Mouse (Mus musculus): ENCODE measurements around the gene Tex14. TPM values are rescaled to one million over a fixed set of nuclear protein-coding genes. Genes with fewer than 3 reads are reported as not detected.
A peak's percentile ranks its signal among the peaks of the same experiment; 100 is the strongest.

The Tex14 gene
- polyA plus RNA-seq, 2 experiments, result 0.06 TPM; not detected in 1

DNA sequence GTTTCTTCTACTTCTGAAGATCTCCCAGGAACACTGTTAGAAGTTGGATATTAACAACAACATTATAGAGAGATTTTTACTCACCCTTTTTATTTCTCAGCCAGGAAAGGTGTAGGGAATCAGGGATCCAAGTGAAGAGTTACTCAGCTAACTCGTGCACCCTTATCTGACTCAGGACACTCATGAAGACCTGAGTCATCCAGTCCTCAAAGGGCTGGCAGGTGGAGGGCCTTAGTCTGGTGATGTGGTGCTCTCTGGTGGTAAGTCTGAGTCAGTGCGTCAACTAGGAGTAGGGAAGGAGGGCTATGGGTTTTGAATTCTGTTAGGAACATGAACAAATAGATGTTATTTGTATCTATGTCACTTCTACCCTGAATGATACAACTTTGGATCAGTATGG, 114.4 kb downstream of the Tex14 start:
- no peak overlapping the region for H3K4me3 ChIP-seq (ENCODE audit: insufficient read depth in 1 of 2, low read depth in 2 of 2, low read length in 2 of 2)
- H3K27me3 ChIP-seq (ENCODE audit: control insufficient read depth, insufficient read depth, low read length), result no peaks in the 10 kb centered on the region
- no peaks in the 10 kb centered on the region for H3K36me3 ChIP-seq (replicated peaks; ENCODE audit: control insufficient read depth, insufficient read depth, low read depth)
- no peak overlapping the region for H3K4me2 ChIP-seq (ENCODE audit: low read depth)
- ATAC-seq (ENCODE audit: insufficient read depth) (peak; percentile 71; the same call in 1 of the 2 replicates), DNase-seq (ENCODE audit: low read depth in 3 of 3, low spot score in 3 of 3) (peak; percentile 47 to 57 (median 52))
- TF ChIP-seq EP300 (IDR thresholded peaks at IDR 0.05; ENCODE audit: low read depth) (no peak), CTCF (IDR thresholded peaks at IDR 0.05; ENCODE audit: low read depth) (peak; percentile 86)
- peaks cover 3 to 15% of the 10 kb centered on the region in 2 experiments; a peak in 3 of 4 replicates for H3K4me1 ChIP-seq (replicated peaks; ENCODE audit: control insufficient read depth in 2 of 2, insufficient read depth in 2 of 2, low read length in 1 of 2)
- 8% methylated on average over 2 of the region's 2 CpGs for WGBS (ENCODE audit: insufficient replicate concordance)
- no peak overlapping the region for H3K27ac ChIP-seq
- H3K9ac ChIP-seq (replicated peaks), result no peak overlapping the region
- H3K9me3 ChIP-seq (ENCODE audit: control insufficient read depth, low read length), result no peaks in the 10 kb centered on the region

DNA sequence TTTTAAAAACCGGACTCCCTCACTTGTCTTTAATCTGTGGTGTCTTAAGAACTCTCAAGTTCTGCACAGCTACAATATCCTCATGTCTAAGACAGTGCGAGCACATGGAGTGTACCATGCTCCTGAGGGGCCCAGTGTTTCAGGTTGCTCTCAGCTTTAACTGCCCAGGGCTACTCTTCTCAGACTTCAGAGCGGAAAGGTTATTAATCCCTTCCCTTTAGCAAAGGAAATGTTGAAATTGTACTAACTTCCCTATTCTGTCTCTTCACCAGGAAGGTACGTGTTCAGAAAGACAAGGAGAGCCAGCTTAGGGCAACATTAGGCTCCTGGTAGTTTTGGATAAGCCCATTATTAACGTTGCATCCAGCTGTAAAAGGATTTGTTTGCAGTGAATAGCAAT, 118.6 kb downstream of the Tex14 start:
- ATAC-seq (ENCODE audit: insufficient read depth) (no peak), DNase-seq (ENCODE audit: low read depth in 3 of 3, low spot score in 3 of 3) (no peak)
- Histone ChIP-seq H3K4me3 (ENCODE audit: insufficient read depth in 1 of 2, low read depth in 2 of 2, low read length in 2 of 2) (no peak overlapping the region), H3K36me3 (replicated peaks; ENCODE audit: control insufficient read depth, insufficient read depth, low read depth) (no peaks in the 10 kb centered on the region), H3K9me3 (ENCODE audit: control insufficient read depth, low read length) (no peaks in the 10 kb centered on the region), H3K27ac (no peak overlapping the region), H3K4me2 (ENCODE audit: low read depth) (no peak overlapping the region), H3K27me3 (ENCODE audit: control insufficient read depth, insufficient read depth, low read length) (no peaks in the 10 kb centered on the region), H3K9ac (replicated peaks) (no peak overlapping the region), H3K4me1 (replicated peaks; ENCODE audit: control insufficient read depth in 2 of 2, insufficient read depth in 2 of 2, low read length in 1 of 2) (peaks cover 5 to 19% of the 10 kb centered on the region in 2 experiments; a peak in 3 of 4 replicates)
- no peak for TF ChIP-seq CTCF (IDR thresholded peaks at IDR 0.05; ENCODE audit: low read depth)
- no peak for TF ChIP-seq EP300 (IDR thresholded peaks at IDR 0.05; ENCODE audit: low read depth)
- WGBS (ENCODE audit: insufficient replicate concordance), result 36% methylated on average over 5 of the region's 5 CpGs

DNA sequence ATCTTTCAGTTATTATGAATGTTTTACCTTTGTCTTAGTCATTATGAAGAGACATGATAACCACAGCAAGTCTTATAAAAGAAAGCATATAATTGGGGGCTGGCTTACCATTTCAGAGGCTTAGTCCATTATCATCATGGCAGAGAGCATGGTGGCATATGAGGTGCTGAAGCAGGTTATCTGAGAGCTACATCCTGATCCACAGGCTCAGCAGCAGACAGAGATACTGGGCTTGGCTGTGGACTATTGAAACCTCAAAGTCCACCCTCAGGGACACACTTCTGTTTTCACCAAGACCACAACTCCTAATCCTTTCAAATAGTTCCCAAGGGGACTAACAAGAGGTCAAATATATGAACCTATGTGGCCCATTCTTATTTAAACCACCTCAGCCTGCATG, 119.1 kb downstream of the Tex14 start:
- no peaks in the 10 kb centered on the region for H3K36me3 ChIP-seq (replicated peaks; ENCODE audit: control insufficient read depth, insufficient read depth, low read depth)
- H3K4me2 ChIP-seq (ENCODE audit: low read depth), result no peak overlapping the region
- ATAC-seq (ENCODE audit: insufficient read depth) (no peak), DNase-seq (ENCODE audit: low read depth in 3 of 3, low spot score in 3 of 3) (no peak)
- no peak overlapping the region for H3K4me3 ChIP-seq (ENCODE audit: insufficient read depth in 1 of 2, low read depth in 2 of 2, low read length in 2 of 2)
- H3K9ac ChIP-seq (replicated peaks), result no peak overlapping the region
- H3K27ac ChIP-seq, result no peak overlapping the region
- H3K27me3 ChIP-seq (ENCODE audit: control insufficient read depth, insufficient read depth, low read length), result no peaks in the 10 kb centered on the region
- TF ChIP-seq CTCF (IDR thresholded peaks at IDR 0.05; ENCODE audit: low read depth) (no peak), EP300 (IDR thresholded peaks at IDR 0.05; ENCODE audit: low read depth) (no peak)
- peaks cover 5 to 17% of the 10 kb centered on the region in 2 experiments; a peak in 3 of 4 replicates for H3K4me1 ChIP-seq (replicated peaks; ENCODE audit: control insufficient read depth in 2 of 2, insufficient read depth in 2 of 2, low read length in 1 of 2)
- H3K9me3 ChIP-seq (ENCODE audit: control insufficient read depth, low read length), result no peaks in the 10 kb centered on the region

DNA sequence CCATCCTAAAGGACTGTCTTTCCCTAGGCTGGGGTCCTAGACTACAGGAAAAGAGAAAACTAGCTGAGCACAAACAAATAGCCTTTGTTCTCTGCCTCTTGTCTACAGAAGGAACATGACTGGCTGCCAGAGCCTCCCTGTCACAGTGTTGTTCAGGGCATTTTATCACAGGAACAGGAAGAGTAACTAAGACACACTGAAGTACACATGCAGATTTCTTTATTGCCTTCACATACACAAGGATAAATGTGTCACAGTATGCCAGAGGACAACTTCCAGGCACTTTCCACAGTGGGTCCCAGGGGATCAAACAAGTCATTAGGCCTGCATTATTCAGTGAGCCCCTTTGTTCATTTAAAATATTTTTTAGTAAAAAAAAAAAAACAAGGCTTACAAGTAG, 119.9 kb downstream of the Tex14 start:
- no peak for ATAC-seq (ENCODE audit: insufficient read depth)
- Histone ChIP-seq H3K4me2 (ENCODE audit: low read depth) (no peak overlapping the region), H3K27ac (no peak overlapping the region), H3K4me1 (replicated peaks; ENCODE audit: control insufficient read depth in 2 of 2, insufficient read depth in 2 of 2, low read length in 1 of 2) (peaks cover 2 to 16% of the 10 kb centered on the region in 2 experiments; a peak in 3 of 4 replicates), H3K9me3 (ENCODE audit: control insufficient read depth, low read length) (no peaks in the 10 kb centered on the region), H3K36me3 (replicated peaks; ENCODE audit: control insufficient read depth, insufficient read depth, low read depth) (no peaks in the 10 kb centered on the region), H3K4me3 (ENCODE audit: insufficient read depth in 1 of 2, low read depth in 2 of 2, low read length in 2 of 2) (no peak overlapping the region), H3K27me3 (ENCODE audit: control insufficient read depth, insufficient read depth, low read length) (no peaks in the 10 kb centered on the region), H3K9ac (replicated peaks) (no peak overlapping the region)
- no peak for DNase-seq (ENCODE audit: low read depth in 3 of 3, low spot score in 3 of 3)
- TF ChIP-seq CTCF (IDR thresholded peaks at IDR 0.05; ENCODE audit: low read depth), result no peak
- no peak for TF ChIP-seq EP300 (IDR thresholded peaks at IDR 0.05; ENCODE audit: low read depth)

DNA sequence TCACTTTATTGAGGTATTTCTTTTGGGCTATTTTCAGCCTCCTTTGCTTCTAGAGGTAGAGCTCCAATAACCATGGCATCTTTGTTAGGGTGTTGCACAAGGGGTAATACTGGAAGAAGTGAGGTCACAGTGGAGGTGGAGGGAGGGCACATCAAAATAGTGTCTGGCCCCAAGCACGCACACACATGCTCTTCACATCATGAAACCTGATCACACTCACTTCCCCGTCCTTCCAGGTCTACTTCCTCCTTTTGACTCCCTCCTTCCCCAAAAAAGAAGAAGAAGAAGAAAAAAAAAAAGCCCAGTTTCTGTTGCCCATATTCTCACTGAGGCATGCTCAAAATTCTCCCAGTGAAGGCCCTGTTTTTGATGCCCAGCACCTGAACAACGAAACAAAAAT, 122.5 kb downstream of the Tex14 start:
- WGBS (ENCODE audit: insufficient replicate concordance), result 45% methylated on average over 3 of the region's 3 CpGs
- no peak overlapping the region for H3K4me3 ChIP-seq (ENCODE audit: insufficient read depth in 1 of 2, low read depth in 2 of 2, low read length in 2 of 2)
- H3K36me3 ChIP-seq (replicated peaks; ENCODE audit: control insufficient read depth, insufficient read depth, low read depth), result no peaks in the 10 kb centered on the region
- H3K4me1 ChIP-seq (replicated peaks; ENCODE audit: control insufficient read depth in 2 of 2, insufficient read depth in 2 of 2, low read length in 1 of 2), result peaks cover 2 to 16% of the 10 kb centered on the region in 2 experiments; a peak in 3 of 4 replicates
- no peak for ATAC-seq (ENCODE audit: insufficient read depth)
- TF ChIP-seq CTCF (IDR thresholded peaks at IDR 0.05; ENCODE audit: low read depth) (no peak), EP300 (IDR thresholded peaks at IDR 0.05; ENCODE audit: low read depth) (no peak)
- H3K27me3 ChIP-seq (ENCODE audit: control insufficient read depth, insufficient read depth, low read length), result no peaks in the 10 kb centered on the region
- H3K9me3 ChIP-seq (ENCODE audit: control insufficient read depth, low read length), result no peaks in the 10 kb centered on the region
- no peak overlapping the region for H3K27ac ChIP-seq
- H3K4me2 ChIP-seq (ENCODE audit: low read depth), result no peak overlapping the region
- H3K9ac ChIP-seq (replicated peaks), result no peak overlapping the region
- DNase-seq (ENCODE audit: low read depth in 3 of 3, low spot score in 3 of 3), result peak in 1 of 3 experiments; percentile 19
